Mouse (Mus musculus) liver, adult 2 months (tissue): ENCODE results near the gene As3mt.

Experiments
- CTCF ChIP-seq: fragments of 200-500 bp; IDR thresholded peaks from 2 replicates; pipeline ENCODE4 v1.5.1; 2011; ENCODE audit warnings: low read depth, low read length, control low read depth
- POLR2A ChIP-seq: fragments of 200-500 bp; IDR thresholded peaks from 2 replicates; pipeline ENCODE4 v1.6.1; 2011; ENCODE audit warnings: low read length, control low read depth; ENCODE audit not compliant: insufficient read depth; ENCODE audit errors: extremely low read depth

DNA sequence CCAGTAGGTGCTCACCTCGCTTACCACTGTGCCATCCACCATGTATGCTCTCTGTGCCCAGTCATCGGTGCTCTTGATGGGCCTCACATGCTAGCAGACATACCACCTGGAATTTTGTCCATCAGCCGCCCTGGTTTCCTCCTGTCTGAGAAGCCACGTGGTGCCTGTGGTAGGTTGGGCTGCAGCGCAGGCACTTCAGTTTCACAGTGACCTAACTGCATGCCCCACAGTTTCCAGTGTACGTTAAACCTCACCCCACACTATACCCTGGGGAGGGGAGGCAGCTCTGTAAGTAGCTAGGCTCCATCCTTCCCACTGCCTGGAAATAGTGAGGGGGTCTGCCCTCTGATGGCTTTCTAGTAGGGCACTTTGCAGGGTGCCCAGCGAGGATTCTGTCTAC is 26.4 kb downstream of the As3mt start:
- TF ChIP-seq POLR2A (no peak), CTCF (no peak)
